Mouse (Mus musculus): ENCODE results near the gene Tmem200c.

DNA sequence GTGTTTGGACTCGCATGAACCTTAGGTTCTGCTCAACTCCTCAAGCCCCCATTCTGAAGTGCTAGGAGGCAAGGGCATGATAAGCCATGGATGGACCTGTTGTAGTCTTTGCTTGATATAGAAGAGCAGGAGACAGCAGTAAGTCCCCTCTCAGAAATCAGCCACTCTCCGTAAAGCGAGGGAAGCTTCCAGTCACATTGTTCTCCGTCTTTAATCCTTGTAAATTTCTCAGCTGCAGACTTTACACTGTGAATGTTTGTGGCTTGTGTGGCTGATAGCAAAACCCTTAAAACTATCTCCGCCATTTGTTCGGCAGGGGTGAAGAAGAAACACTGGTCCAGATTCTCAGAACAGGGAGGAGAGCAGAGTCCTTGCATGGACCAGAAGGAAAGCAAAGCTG is at the start of gene Tmem200c:
- TF ChIP-seq CTCF (IDR thresholded peaks at IDR 0.05; ENCODE audit: borderline replicate concordance, control insufficient read depth, extremely low read depth, insufficient read depth, low read length, poor library complexity) (no peak), POLR2A (IDR thresholded peaks at IDR 0.05; ENCODE audit: control insufficient read depth, extremely low read depth, insufficient read depth, low read length, poor library complexity) (no peak)

Measured in thymus, adult 2 months (tissue).